Mouse (Mus musculus) E14TG2a.4 (cell line): Measurements from ENCODE around the gene Rbfox1.

Experiments
- CTCF ChIP-seq: conservative IDR thresholded peaks from 2 replicates; pipeline ENCODE4 v1.5.1; 2014; ENCODE audit warnings: low read length
- NANOG ChIP-seq: IDR thresholded peaks from 2 replicates; pipeline ENCODE4 v1.6.1; 2014; ENCODE audit warnings: borderline replicate concordance, low read length, mixed read lengths
- POU5F1 ChIP-seq: IDR thresholded peaks from 2 replicates; pipeline ENCODE4 v1.6.1; 2014; ENCODE audit warnings: low read length, borderline replicate concordance

DNA sequence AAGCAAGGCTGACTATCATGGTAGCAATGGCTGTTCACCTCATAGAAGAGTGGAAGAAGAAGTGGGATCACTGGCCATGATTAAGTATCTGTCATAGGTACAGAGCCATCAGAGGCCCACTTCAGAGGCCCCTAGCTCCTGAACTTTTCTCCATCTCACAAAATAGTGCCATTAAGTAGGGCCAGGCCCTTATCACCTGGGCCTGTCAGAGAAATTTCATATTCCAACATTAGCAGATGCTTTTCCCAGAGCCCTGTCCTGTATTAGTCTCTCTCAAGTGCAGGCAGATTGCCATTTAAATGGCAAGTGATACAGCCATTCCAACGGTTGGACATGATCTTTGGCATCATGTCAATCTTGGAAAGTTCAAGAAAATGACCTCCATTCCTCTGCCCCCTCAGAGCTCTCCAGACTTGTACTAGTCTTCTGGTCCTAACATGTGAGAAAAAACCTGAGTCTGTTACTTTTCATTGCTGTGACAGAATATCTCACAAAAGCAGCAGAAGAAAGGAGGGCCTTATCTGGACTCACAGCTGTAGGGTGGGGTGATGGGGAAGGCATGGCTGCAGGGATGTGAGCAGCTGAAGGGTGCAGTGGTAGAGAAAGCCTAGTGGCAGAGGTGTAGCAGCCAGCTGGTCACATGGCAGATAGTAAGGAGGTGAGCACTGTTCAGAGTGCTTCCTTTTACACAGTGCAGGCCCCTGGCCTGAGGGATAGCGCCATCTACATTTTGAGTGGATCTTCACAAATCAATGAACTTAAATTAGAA, 210.6 kb downstream of the Rbfox1 start:
- no peak for TF ChIP-seq CTCF
- TF ChIP-seq NANOG, result no peak
- no peak for TF ChIP-seq POU5F1
